Mouse (Mus musculus) ES-E14 (cell line): ENCODE data around the gene Rab17.

ENCODE experiments used
- CHD2 ChIP-seq: IDR thresholded peaks from 2 replicates; pipeline ENCODE4 v1.6.1; 2014; ENCODE audit warnings: mild to moderate bottlenecking, low read depth, low read length, inconsistent platforms
- HCFC1 ChIP-seq: IDR thresholded peaks from 2 replicates; pipeline ENCODE4 v1.6.1; 2012; ENCODE audit warnings: low read length, inconsistent platforms, borderline replicate concordance; ENCODE audit not compliant: insufficient read depth
- ZC3H11A ChIP-seq: IDR thresholded peaks from 2 replicates; pipeline ENCODE4 v1.6.1; 2012; ENCODE audit warnings: low read depth, mild to moderate bottlenecking, inconsistent platforms, low read length, borderline replicate concordance
- ZNF384 ChIP-seq: IDR thresholded peaks from 2 replicates; pipeline ENCODE4 v1.6.1; 2012; ENCODE audit warnings: low read depth, low read length, inconsistent platforms

GRCm38 (mm10) chr1:91011336-91011735, 41.9 kb upstream of the Rab17 start:
- TF ChIP-seq ZC3H11A, result no peak
- no peak for TF ChIP-seq CHD2
- TF ChIP-seq ZNF384, result no peak
- no peak for TF ChIP-seq HCFC1
